Mouse (Mus musculus): ENCODE measurements around the gene Fars2. TPM values are rescaled to one million over a fixed set of nuclear protein-coding genes. Genes with fewer than 3 reads are reported as not detected.

Fars2 gene
- polyA plus RNA-seq, 1 experiment from 2014 or later, result 22.3 TPM

DNA sequence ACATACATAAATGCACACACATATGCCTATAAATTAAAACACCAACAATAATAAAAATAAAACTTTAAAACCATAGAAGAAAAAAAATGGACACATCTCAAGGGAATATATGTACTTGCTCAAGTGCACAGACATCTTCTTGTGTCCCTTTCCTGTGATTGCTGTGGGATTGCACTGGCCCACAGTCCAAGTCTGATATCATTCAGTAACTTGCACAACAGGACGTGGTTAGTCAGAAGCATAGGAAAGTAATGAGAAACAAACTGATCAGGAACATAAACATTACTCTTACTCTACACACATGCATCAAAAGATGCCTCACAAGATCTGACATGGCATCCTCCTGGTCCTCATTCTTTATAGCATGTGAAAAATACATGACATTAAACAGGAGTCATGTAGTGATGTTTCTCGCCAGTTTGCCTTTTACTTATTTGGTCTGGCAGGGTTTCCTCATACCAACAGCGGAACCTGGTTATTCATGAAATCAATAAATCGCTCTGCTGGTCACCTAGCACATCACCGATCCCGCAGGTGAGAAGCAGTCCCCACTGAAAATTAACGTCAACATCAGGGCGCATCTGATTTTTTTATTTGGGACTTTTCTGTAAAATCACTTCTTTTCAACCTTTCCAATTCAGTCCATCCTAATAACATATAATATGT lies 563.6 kb downstream of the Fars2 start:
- Histone ChIP-seq H3K4me3 (ENCODE audit: low read depth, low read length) (no peak overlapping the region), H3K4me1 (ENCODE audit: control insufficient read depth, insufficient read depth, low read length) (no peaks in the 10 kb centered on the region), H3K4me2 (ENCODE audit: low read depth) (no peak overlapping the region), H3K27me3 (ENCODE audit: control insufficient read depth, insufficient read depth, low read length) (no peaks in the 10 kb centered on the region), H3K9me3 (ENCODE audit: control insufficient read depth, low read length) (no peaks in the 10 kb centered on the region), H3K27ac (ENCODE audit: low read depth, low read length) (no peak overlapping the region), H3K36me3 (ENCODE audit: control insufficient read depth, insufficient read depth, low read length) (no peaks in the 10 kb centered on the region), H3K9ac (ENCODE audit: low read length) (no peak overlapping the region)
- 91% methylated on average over 8 of the region's 8 CpGs for WGBS
- ATAC-seq (ENCODE audit: insufficient read depth, low FRiP score, low TSS enrichment) (no peak), DNase-seq (ENCODE audit: low spot score) (no peak)

DNA sequence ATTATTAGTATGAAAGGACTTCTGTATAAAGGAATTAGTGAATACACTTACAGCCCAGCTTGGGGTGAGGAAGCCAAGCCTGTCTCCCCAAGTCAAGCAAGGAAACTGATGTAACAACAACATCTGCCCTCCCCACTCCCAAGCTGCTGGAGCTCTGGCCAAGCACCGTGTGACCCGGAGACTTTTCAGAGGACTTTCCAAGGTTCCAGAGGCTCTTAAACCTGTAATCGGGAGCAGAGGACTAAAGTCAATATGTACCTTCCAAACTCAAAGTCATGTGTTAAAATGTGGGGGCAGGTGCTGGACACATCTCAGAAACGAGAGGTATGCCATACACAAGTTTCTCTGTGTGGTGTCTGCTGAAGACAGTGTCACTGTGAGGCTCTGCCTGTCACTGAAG lies 566.4 kb downstream of the Fars2 start:
- no peaks in the 10 kb centered on the region for H3K36me3 ChIP-seq (ENCODE audit: control insufficient read depth, insufficient read depth, low read length)
- H3K27me3 ChIP-seq (ENCODE audit: control insufficient read depth, insufficient read depth, low read length), result no peaks in the 10 kb centered on the region
- no peaks in the 10 kb centered on the region for H3K9me3 ChIP-seq (ENCODE audit: control insufficient read depth, low read length)
- no peak overlapping the region for H3K4me3 ChIP-seq (ENCODE audit: low read depth, low read length)
- no peak overlapping the region for H3K4me2 ChIP-seq (ENCODE audit: low read depth)
- 83% methylated on average over 4 of the region's 4 CpGs for WGBS
- no peaks in the 10 kb centered on the region for H3K4me1 ChIP-seq (ENCODE audit: control insufficient read depth, insufficient read depth, low read length)
- DNase-seq (ENCODE audit: low spot score), result no peak
- ATAC-seq (ENCODE audit: insufficient read depth, low FRiP score, low TSS enrichment), result no peak
- H3K9ac ChIP-seq (ENCODE audit: low read length), result no peak overlapping the region
- H3K27ac ChIP-seq (ENCODE audit: low read depth, low read length), result no peak overlapping the region

DNA sequence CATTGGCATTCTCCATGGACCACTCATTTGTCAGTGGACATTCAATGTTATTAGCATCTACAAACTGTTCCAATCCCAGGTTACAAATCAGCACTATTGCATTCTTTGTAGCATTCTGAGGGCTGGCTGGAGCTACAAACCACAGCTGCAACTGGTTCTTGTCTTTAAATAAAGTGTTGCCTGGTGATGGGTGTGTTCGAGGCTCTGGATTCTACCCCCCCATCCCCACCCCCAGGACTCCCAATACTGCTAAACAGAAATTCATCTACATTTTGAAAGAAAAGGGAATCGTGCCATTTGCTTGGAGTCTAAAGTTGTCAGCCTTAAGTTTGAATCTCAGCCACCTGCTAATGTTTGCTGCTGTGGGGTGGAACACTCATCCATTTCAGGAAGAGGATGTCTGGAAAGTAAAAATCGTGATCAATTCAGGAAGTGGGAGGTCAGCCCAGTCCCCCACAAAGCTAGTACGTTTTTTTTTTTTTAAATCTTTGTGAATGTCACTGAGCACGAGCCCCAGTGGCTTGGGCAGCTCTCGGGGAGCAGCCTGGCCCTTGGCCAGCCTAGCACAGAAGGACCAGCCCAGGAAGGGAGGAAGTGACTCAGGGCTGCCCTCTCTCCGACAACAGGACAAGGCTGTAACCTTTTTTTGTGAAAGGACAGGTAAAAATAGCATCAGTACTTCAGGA lies 578.4 kb downstream of the Fars2 start:
- DNase-seq (ENCODE audit: low spot score) (no peak), ATAC-seq (ENCODE audit: insufficient read depth, low FRiP score, low TSS enrichment) (no peak)
- Histone ChIP-seq H3K9ac (ENCODE audit: low read length) (no peak overlapping the region), H3K4me3 (ENCODE audit: low read depth, low read length) (no peak overlapping the region), H3K27ac (ENCODE audit: low read depth, low read length) (no peak overlapping the region), H3K36me3 (ENCODE audit: control insufficient read depth, insufficient read depth, low read length) (no peaks in the 10 kb centered on the region), H3K4me1 (ENCODE audit: control insufficient read depth, insufficient read depth, low read length) (no peaks in the 10 kb centered on the region), H3K4me2 (ENCODE audit: low read depth) (no peak overlapping the region), H3K27me3 (ENCODE audit: control insufficient read depth, insufficient read depth, low read length) (no peaks in the 10 kb centered on the region), H3K9me3 (ENCODE audit: control insufficient read depth, low read length) (no peaks in the 10 kb centered on the region)
- 67% methylated on average over 7 of the region's 7 CpGs for WGBS

DNA sequence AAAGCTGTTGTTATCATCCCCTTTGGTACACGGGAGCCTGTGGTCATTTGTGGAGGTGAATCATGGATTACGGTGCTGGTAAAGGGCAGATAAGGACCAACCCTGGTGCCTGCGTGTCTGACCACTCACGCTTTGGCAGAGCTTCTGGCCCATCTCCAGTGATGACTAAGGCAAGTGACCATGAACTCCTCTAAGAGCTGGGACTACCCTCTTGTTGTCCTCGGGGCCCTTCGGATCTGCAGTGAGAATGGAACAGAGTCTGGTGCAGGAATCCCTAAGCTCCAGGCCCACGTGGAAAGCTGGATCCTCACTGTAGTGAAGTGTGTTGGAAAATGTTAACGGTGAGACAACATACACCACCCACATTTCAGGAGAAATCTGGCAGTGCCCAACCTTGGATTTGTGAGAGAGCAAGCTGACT lies 579.1 kb downstream of the Fars2 start:
- Histone ChIP-seq H3K4me3 (ENCODE audit: low read depth, low read length) (no peak overlapping the region), H3K4me1 (ENCODE audit: control insufficient read depth, insufficient read depth, low read length) (no peaks in the 10 kb centered on the region), H3K9ac (ENCODE audit: low read length) (no peak overlapping the region), H3K27ac (ENCODE audit: low read depth, low read length) (no peak overlapping the region), H3K4me2 (ENCODE audit: low read depth) (no peak overlapping the region), H3K36me3 (ENCODE audit: control insufficient read depth, insufficient read depth, low read length) (no peaks in the 10 kb centered on the region), H3K9me3 (ENCODE audit: control insufficient read depth, low read length) (no peaks in the 10 kb centered on the region), H3K27me3 (ENCODE audit: control insufficient read depth, insufficient read depth, low read length) (no peaks in the 10 kb centered on the region)
- DNase-seq (ENCODE audit: low spot score) (no peak), ATAC-seq (ENCODE audit: insufficient read depth, low FRiP score, low TSS enrichment) (no peak)
- WGBS, result 88% methylated on average over 8 of the region's 8 CpGs

DNA sequence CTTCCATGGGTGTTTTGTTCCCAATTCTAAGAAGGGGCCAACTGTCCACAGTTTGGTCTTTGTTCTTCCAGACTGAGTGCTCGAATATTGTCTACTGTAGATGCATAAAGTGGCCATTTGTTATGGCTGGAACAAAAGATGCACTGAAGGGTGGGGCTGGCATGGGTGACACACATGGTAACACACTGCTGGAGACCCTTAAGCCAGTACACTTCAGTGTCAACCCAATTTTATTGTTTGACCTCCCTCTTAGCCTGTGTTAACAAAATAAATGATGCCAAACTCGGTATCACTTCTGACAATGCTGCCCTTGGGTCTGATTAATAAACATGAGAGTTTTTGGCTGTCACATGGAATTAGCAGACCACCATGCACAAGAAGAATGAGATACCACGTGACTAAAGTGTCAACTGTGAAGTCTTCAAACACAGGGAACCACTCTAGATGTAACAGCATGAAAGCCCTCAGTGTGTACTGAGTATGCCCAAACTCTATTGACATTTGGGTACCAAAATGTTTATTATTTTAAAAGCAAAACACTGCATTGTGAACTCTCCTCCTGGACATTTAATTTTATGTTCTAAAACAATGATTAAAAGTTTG lies 590.0 kb downstream of the Fars2 start:
- ATAC-seq (ENCODE audit: insufficient read depth, low FRiP score, low TSS enrichment), result no peak; the same call in 1 of the 2 replicates
- Histone ChIP-seq H3K36me3 (ENCODE audit: control insufficient read depth, insufficient read depth, low read length) (no peaks in the 10 kb centered on the region), H3K27me3 (ENCODE audit: control insufficient read depth, insufficient read depth, low read length) (no peaks in the 10 kb centered on the region), H3K4me3 (ENCODE audit: low read depth, low read length) (no peak overlapping the region), H3K9ac (ENCODE audit: low read length) (no peak overlapping the region), H3K4me2 (ENCODE audit: low read depth) (no peak overlapping the region), H3K9me3 (ENCODE audit: control insufficient read depth, low read length) (no peaks in the 10 kb centered on the region), H3K27ac (ENCODE audit: low read depth, low read length) (no peak overlapping the region), H3K4me1 (ENCODE audit: control insufficient read depth, insufficient read depth, low read length) (no peaks in the 10 kb centered on the region)
- no peak for DNase-seq (ENCODE audit: low spot score)
- 42% methylated on average over 3 of the region's 3 CpGs for WGBS

DNA sequence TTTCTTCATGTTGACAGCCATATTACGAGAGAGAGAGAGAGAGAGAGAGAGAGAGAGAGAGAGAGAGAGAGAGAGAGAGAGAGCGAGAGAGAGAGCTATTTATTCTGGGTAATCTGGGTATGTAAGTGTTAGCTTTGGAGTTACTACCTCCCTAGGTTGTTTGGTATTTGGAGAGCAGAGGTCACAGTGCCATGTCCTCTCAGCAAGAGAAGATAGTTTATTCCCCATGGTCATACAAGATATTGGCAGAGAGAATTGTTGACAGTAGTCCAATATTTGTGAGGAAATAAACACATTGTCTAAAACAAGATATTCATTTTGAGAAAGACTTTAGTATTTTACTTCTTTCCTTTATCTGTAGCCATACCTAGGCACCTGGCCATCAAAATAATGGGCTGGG lies 596.9 kb downstream of the Fars2 start:
- 80% methylated on average over 2 of the region's 2 CpGs for WGBS
- DNase-seq (ENCODE audit: low spot score) (no peak), ATAC-seq (ENCODE audit: insufficient read depth, low FRiP score, low TSS enrichment) (no peak)
- no peaks in the 10 kb centered on the region for H3K9me3 ChIP-seq (ENCODE audit: control insufficient read depth, low read length)
- no peak overlapping the region for H3K4me3 ChIP-seq (ENCODE audit: low read depth, low read length)
- no peaks in the 10 kb centered on the region for H3K36me3 ChIP-seq (ENCODE audit: control insufficient read depth, insufficient read depth, low read length)
- no peak overlapping the region for H3K27ac ChIP-seq (ENCODE audit: low read depth, low read length)
- no peak overlapping the region for H3K4me2 ChIP-seq (ENCODE audit: low read depth)
- no peaks in the 10 kb centered on the region for H3K27me3 ChIP-seq (ENCODE audit: control insufficient read depth, insufficient read depth, low read length)
- H3K4me1 ChIP-seq (ENCODE audit: control insufficient read depth, insufficient read depth, low read length), result no peaks in the 10 kb centered on the region
- H3K9ac ChIP-seq (ENCODE audit: low read length), result no peak overlapping the region

DNA sequence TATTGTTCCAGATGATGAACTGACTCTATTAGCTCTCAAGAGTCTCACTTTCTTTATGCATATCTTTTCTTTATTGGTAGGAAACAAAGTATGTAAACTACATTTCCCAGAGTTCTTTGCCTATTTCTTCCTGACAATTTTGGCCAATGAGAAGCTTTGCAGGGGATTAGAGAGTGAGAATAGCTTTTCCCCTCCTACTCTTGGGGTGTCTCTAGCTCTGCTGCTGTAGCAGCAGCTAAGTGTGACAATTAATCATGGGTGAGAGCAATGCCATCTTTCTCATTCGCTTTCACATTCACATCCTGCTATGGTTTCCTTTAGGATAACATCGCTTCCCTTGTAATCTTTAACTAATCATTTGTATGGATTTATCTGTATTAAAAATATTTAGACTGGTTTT lies 599.5 kb downstream of the Fars2 start:
- H3K4me3 ChIP-seq (ENCODE audit: low read depth, low read length), result no peak overlapping the region
- no peaks in the 10 kb centered on the region for H3K9me3 ChIP-seq (ENCODE audit: control insufficient read depth, low read length)
- H3K27ac ChIP-seq (ENCODE audit: low read depth, low read length), result no peak overlapping the region
- H3K4me2 ChIP-seq (ENCODE audit: low read depth), result no peak overlapping the region
- DNase-seq (ENCODE audit: low spot score) (no peak), ATAC-seq (ENCODE audit: insufficient read depth, low FRiP score, low TSS enrichment) (no peak)
- H3K4me1 ChIP-seq (ENCODE audit: control insufficient read depth, insufficient read depth, low read length), result no peaks in the 10 kb centered on the region
- H3K9ac ChIP-seq (ENCODE audit: low read length), result no peak overlapping the region
- WGBS, result 64% methylated on average over 2 of the region's 2 CpGs
- no peaks in the 10 kb centered on the region for H3K36me3 ChIP-seq (ENCODE audit: control insufficient read depth, insufficient read depth, low read length)
- peaks cover under 1% of the 10 kb centered on the region; the same call in 1 of the 2 replicates for H3K27me3 ChIP-seq (ENCODE audit: control insufficient read depth, insufficient read depth, low read length)

DNA sequence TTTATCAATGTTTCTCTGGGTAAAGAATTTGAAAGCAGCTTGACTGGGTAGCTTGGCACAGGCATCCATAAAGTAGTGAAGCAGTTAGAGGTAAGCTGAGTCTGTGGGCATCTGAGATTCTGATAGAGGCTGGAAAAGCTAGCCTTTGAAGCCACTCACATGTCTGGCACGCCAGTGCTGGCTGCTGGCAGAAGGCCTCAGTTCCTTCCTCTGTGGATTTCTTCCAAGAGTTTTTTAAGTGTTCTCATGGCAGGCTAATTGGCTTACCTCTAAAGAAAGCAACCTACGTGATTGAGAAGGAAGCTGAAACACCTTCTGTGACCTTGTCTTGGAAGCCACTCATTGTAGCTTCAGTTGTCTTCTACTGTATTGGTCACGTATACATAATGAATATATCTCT lies 600.2 kb downstream of the Fars2 start:
- WGBS, result 87% methylated on average over 3 of the region's 3 CpGs
- no peak overlapping the region for H3K27ac ChIP-seq (ENCODE audit: low read depth, low read length)
- no peaks in the 10 kb centered on the region for H3K36me3 ChIP-seq (ENCODE audit: control insufficient read depth, insufficient read depth, low read length)
- H3K9me3 ChIP-seq (ENCODE audit: control insufficient read depth, low read length), result no peaks in the 10 kb centered on the region
- ATAC-seq (ENCODE audit: insufficient read depth, low FRiP score, low TSS enrichment) (no peak), DNase-seq (ENCODE audit: low spot score) (no peak)
- no peaks in the 10 kb centered on the region for H3K4me1 ChIP-seq (ENCODE audit: control insufficient read depth, insufficient read depth, low read length)
- peaks cover 7% of the 10 kb centered on the region for H3K27me3 ChIP-seq (ENCODE audit: control insufficient read depth, insufficient read depth, low read length)
- H3K4me3 ChIP-seq (ENCODE audit: low read depth, low read length), result no peak overlapping the region
- no peak overlapping the region for H3K9ac ChIP-seq (ENCODE audit: low read length)
- H3K4me2 ChIP-seq (ENCODE audit: low read depth), result no peak overlapping the region

All from neural tube, embryonic 11.5 days (tissue).